8 mouse cellular contexts compared by ENCODE assay signal in genomic region chr4:24154418-24154817, GRCm38 (mm10).
DNase-seq lines count a peak whose midpoint lies in the region; ATAC-seq and TF ChIP-seq lines count a peak whose summit lies in the region.

No protein-coding gene starts in this region.

- H3K27me3 ChIP-seq in C2C12 (ENCODE audit: control insufficient read depth, insufficient read depth, insufficient read length) = no peaks in the 10 kb centered on the region
- H3K27me3 ChIP-seq in lung, postnatal 0 days (replicated peaks; ENCODE audit: insufficient read depth, low read length) = no peaks in the 10 kb centered on the region

- H3K79me3 ChIP-seq in C2C12 (ENCODE audit: low read depth) = no peaks in the 10 kb centered on the region

- no peak overlapping the region for H3K4me3 ChIP-seq in C2C12 (ENCODE audit: insufficient read depth, poor library complexity, severe bottlenecking)
- H3K4me3 ChIP-seq in lung, postnatal 0 days (ENCODE audit: low read depth, low read length) = no peak overlapping the region

- no peaks in the 10 kb centered on the region for H3K4me1 ChIP-seq in lung, postnatal 0 days (ENCODE audit: insufficient read depth, low read depth, low read length)

- 16% methylated on average over 8 of the region's 8 CpGs for WGBS in lung, postnatal 0 days

- no peaks in the 10 kb centered on the region for H3K9me3 ChIP-seq in lung, postnatal 0 days (ENCODE audit: low read length)

- DNase-seq in adrenal gland, adult (ENCODE audit: inconsistent age in 2 of 2, low spot score in 1 of 2) = peak; percentile 37 to 82
- peak; percentile 87 for DNase-seq in embryo, embryonic 10 days (ENCODE audit: low spot score)
- DNase-seq in heart, postnatal 14 days = peak; percentile 55 to 67
- DNase-seq in kidney, postnatal 4 days = peak; percentile 77 to 79
- peak; percentile 16 for DNase-seq in lung, postnatal 0 days (ENCODE audit: low spot score)
- peak; percentile 73 for DNase-seq in right cerebral cortex, adult 18-20 months
- no peak for DNase-seq in spleen, adult 12 weeks (ENCODE audit: low spot score)

- H3K79me2 ChIP-seq in C2C12 (ENCODE audit: control insufficient read depth, insufficient read depth) = no peaks in the 10 kb centered on the region

- no peak overlapping the region for H3K9ac ChIP-seq in lung, postnatal 0 days (replicated peaks; ENCODE audit: low read depth)

- ATAC-seq in lung, postnatal 0 days = no peak

- no peaks in the 10 kb centered on the region for H3K36me3 ChIP-seq in C2C12 (ENCODE audit: control insufficient read depth, insufficient read depth)
- H3K36me3 ChIP-seq in lung, postnatal 0 days (ENCODE audit: insufficient read depth, low read length) = no peaks in the 10 kb centered on the region

- intact Hi-C loops in heart, postnatal 14 days (cut with DNase I) = loop anchor here (5.0 kb wide), 1 partner anchor 1677 kb away; no protein-coding TSS in a partner anchor

- no peak for TF ChIP-seq EP300 in lung, postnatal 0 days (IDR thresholded peaks at IDR 0.05)

- TF ChIP-seq CTCF in C2C12 (IDR thresholded peaks at IDR 0.05; ENCODE audit: control insufficient read depth, insufficient read depth, insufficient read length) = peak; percentile 55
- TF ChIP-seq CTCF in lung, postnatal 0 days (IDR thresholded peaks at IDR 0.05) = peak; percentile 75

- H3ac ChIP-seq in C2C12 (ENCODE audit: control insufficient read depth, insufficient read length, low read depth) = no peak overlapping the region

- no peak overlapping the region for H3K4me2 ChIP-seq in lung, postnatal 0 days (replicated peaks; ENCODE audit: low read depth, low read length)

- H3K27ac ChIP-seq in lung, postnatal 0 days (ENCODE audit: low read length) = no peak overlapping the region

TF ChIP-seq in C2C12, 6 proteins besides CTCF, POLR2A, EP300 and RAD21:
- TF ChIP-seq MAX (IDR thresholded peaks at IDR 0.05) (no peak), MYOG (IDR thresholded peaks at IDR 0.05; ENCODE audit: control insufficient read depth, extremely low read depth, insufficient read length) (no peak), FOSL1 (IDR thresholded peaks at IDR 0.05; ENCODE audit: insufficient read depth, low read length, poor library complexity, severe bottlenecking) (no peak), USF1 (IDR thresholded peaks at IDR 0.05; ENCODE audit: low read depth) (no peak), MYOD1 (IDR thresholded peaks at IDR 0.05; ENCODE audit: control insufficient read depth, insufficient read length, low read depth) (no peak), CEBPB (IDR thresholded peaks at IDR 0.05; ENCODE audit: low read depth) (no peak)
